Mouse (Mus musculus) brown adipose tissue, adult 24 weeks (tissue): ENCODE results near the gene Mgp. TPM values are rescaled to one million over a fixed set of nuclear protein-coding genes. Genes with fewer than 3 reads are reported as not detected.

ENCODE experiments used
- H3K27ac ChIP-seq: fragments of 200-500 bp; replicated peaks from 2 replicates; pipeline ENCODE4 v1.5.1; 2012; ENCODE audit warnings: low read depth, mild to moderate bottlenecking, low read length
- H3K4me1 ChIP-seq: fragments of 200-500 bp; 2 replicates; pipeline ENCODE4 v1.6.1; 2012; ENCODE audit warnings: low read length, mixed read lengths; ENCODE audit not compliant: control insufficient read depth, insufficient read depth, insufficient read length
- H3K4me3 ChIP-seq: fragments of 200-500 bp; 2 replicates; pipeline ENCODE4 v1.5.1; 2012; ENCODE audit warnings: low read depth, mild to moderate bottlenecking, low read length, moderate library complexity; ENCODE audit not compliant: insufficient read depth
- polyA plus RNA-seq: library from polyadenylated mRNA; stranded (reverse); fragments of >200 nt; gene quantifications from 2 replicates; pipeline ENCODE4 v1.2.4, GENCODE M21; 2012; ENCODE audit not compliant: missing spikeins, insufficient read depth, insufficient read length

The Mgp gene
- polyA plus RNA-seq, 1 experiment: 126 TPM

- no peaks in the 10 kb centered on the region for H3K4me1 ChIP-seq
- H3K27ac ChIP-seq: no peak overlapping the region
- no peak overlapping the region for H3K4me3 ChIP-seq
Observed at GRCm38 (mm10) chr6:136848971-136849370, 26.7 kb downstream of the Mgp start.

- Histone ChIP-seq H3K4me3 (no peak overlapping the region), H3K27ac (no peak overlapping the region), H3K4me1 (no peaks in the 10 kb centered on the region)
Observed at GRCm38 (mm10) chr6:136848399-136848798, 27.2 kb downstream of the Mgp start.

- no peak overlapping the region for H3K27ac ChIP-seq
- no peak overlapping the region for H3K4me3 ChIP-seq
- no peaks in the 10 kb centered on the region for H3K4me1 ChIP-seq
Observed at GRCm38 (mm10) chr6:136847790-136848189, 27.8 kb downstream of the Mgp start.

- Histone ChIP-seq H3K27ac (no peak overlapping the region), H3K4me3 (no peak overlapping the region), H3K4me1 (no peaks in the 10 kb centered on the region)
Observed at GRCm38 (mm10) chr6:136847267-136847666, 28.4 kb downstream of the Mgp start.

GRCm38 (mm10) chr6:136845706-136846480, 29.7 kb downstream of the Mgp start:
- H3K4me1 ChIP-seq: no peaks in the 10 kb centered on the region
- no peak overlapping the region for H3K27ac ChIP-seq
- no peak overlapping the region for H3K4me3 ChIP-seq

GRCm38 (mm10) chr6:136844903-136845302, 30.7 kb downstream of the Mgp start:
- Histone ChIP-seq H3K4me1 (no peaks in the 10 kb centered on the region), H3K27ac (no peak overlapping the region), H3K4me3 (no peak overlapping the region)

GRCm38 (mm10) chr6:136837323-136837722, 38.3 kb downstream of the Mgp start:
- H3K4me1 ChIP-seq: no peaks in the 10 kb centered on the region
- no peak overlapping the region for H3K4me3 ChIP-seq
- no peak overlapping the region for H3K27ac ChIP-seq

- Histone ChIP-seq H3K4me1 (no peaks in the 10 kb centered on the region), H3K4me3 (no peak within 1 kb of the TSS), H3K27ac (no peak within 1 kb of the TSS)
Observed at GRCm38 (mm10) chr6:136835352-136835751, 40.3 kb downstream of the Mgp start, which contains the start of gene Smco3. TSS of gene Smco3 (minus strand) at chr6:136835452.

- Histone ChIP-seq H3K27ac (no peak overlapping the region), H3K4me1 (no peaks in the 10 kb centered on the region; the same call in 1 of the 2 replicates), H3K4me3 (no peak overlapping the region)
Observed at GRCm38 (mm10) chr6:136831712-136832111, 43.9 kb downstream of the Mgp start.

- Histone ChIP-seq H3K4me1 (no peaks in the 10 kb centered on the region; the same call in 1 of the 2 replicates), H3K27ac (no peak overlapping the region), H3K4me3 (peak overlapping the region; percentile 59; the same call in 1 of the 2 replicates)
Observed at GRCm38 (mm10) chr6:136828681-136829080, 46.9 kb downstream of the Mgp start.

- Histone ChIP-seq H3K4me3 (peak within 1 kb of the TSS; percentile 95), H3K27ac (peak within 1 kb of the TSS; percentile 89), H3K4me1 (no peaks in the 10 kb centered on the region; the same call in 1 of the 2 replicates)
Observed at GRCm38 (mm10) chr6:136827881-136828561, 47.6 kb downstream of the Mgp start, which contains the start of gene Wbp11. TSS of gene Wbp11 (minus strand) at chr6:136828233.

GRCm38 (mm10) chr6:136827516-136827880, 48.1 kb downstream of the Mgp start, which contains the start of gene BC049715:
TSS of gene BC049715 (plus strand) at chr6:136827626.
- Histone ChIP-seq H3K27ac (peak within 1 kb of the TSS; percentile 89), H3K4me1 (no peaks in the 10 kb centered on the region; the same call in 1 of the 2 replicates), H3K4me3 (peak within 1 kb of the TSS; percentile 95)

- Histone ChIP-seq H3K4me1 (no peaks in the 10 kb centered on the region; the same call in 1 of the 2 replicates), H3K27ac (peak overlapping the region; percentile 89), H3K4me3 (peak overlapping the region; percentile 95)
Observed at GRCm38 (mm10) chr6:136827116-136827515, 48.5 kb downstream of the Mgp start.

GRCm38 (mm10) chr6:136824987-136825386, 50.6 kb downstream of the Mgp start:
- Histone ChIP-seq H3K4me3 (no peak overlapping the region), H3K27ac (no peak overlapping the region), H3K4me1 (no peaks in the 10 kb centered on the region; the same call in 1 of the 2 replicates)
